In genomic region chr10:86636953-86637376, GRCm38 (mm10) we compare ENCODE assay signal across 8 mouse cellular contexts.
DNase-seq lines count a peak whose midpoint lies in the region; ATAC-seq lines count a peak whose summit lies in the region.
"Not testable (repeated sequence)": the region's sequence is repeated elsewhere in the genome, so short reads cannot be mapped to it uniquely, and the experiment has no call there.

No protein-coding gene starts in this region.

- H3K36me3 ChIP-seq in hindbrain, embryonic 16.5 days (ENCODE audit: control insufficient read depth, insufficient read depth, low read length): not testable (repeated sequence)

- H3K4me2 ChIP-seq in hindbrain, embryonic 16.5 days (ENCODE audit: low read length): peak overlapping the region; percentile 62

- H3K9me3 ChIP-seq in hindbrain, embryonic 16.5 days (ENCODE audit: control insufficient read depth, low read length): not testable (repeated sequence)

- peak; percentile 93 for ATAC-seq in hindbrain, embryonic 16.5 days

- H3K4me1 ChIP-seq in hindbrain, embryonic 16.5 days (ENCODE audit: control insufficient read depth, insufficient read depth, low read depth, low read length): not testable (repeated sequence)

- not testable (repeated sequence) for H3K27me3 ChIP-seq in hindbrain, embryonic 16.5 days (replicated peaks; ENCODE audit: control insufficient read depth, insufficient read depth, low read length)

- H3K27ac ChIP-seq in hindbrain, embryonic 16.5 days (ENCODE audit: low read depth, low read length): not testable (repeated sequence)

- 1% methylated on average over 14 of the region's 14 CpGs for WGBS in hindbrain, embryonic 16.5 days

- H3K9ac ChIP-seq in hindbrain, embryonic 16.5 days (ENCODE audit: low read depth, low read length): peak overlapping the region; percentile 51

- DNase-seq in WW6 (ENCODE audit: low read depth, low spot score): peak; percentile 67
- DNase-seq in cerebellum, postnatal 4 days (ENCODE audit: low spot score in 2 of 2): peak; percentile 55 to 75
- peak; percentile 68 for DNase-seq in gastrocnemius, adult 18-20 months (ENCODE audit: low spot score)
- DNase-seq in left cerebral cortex, adult 11 months (ENCODE audit: low spot score): peak; percentile 66
- peak; percentile 87 for DNase-seq in lung, postnatal 36 days
- peak; percentile 86 for DNase-seq in retina, postnatal 1 day
- peak; percentile 95 for DNase-seq in thymus, postnatal 4 days

- H3K4me3 ChIP-seq in hindbrain, embryonic 16.5 days (ENCODE audit: low read length): peak overlapping the region; percentile 40
